Mouse (Mus musculus) small intestine, adult 2 months (tissue): ENCODE results near the gene Rexo1.

Source experiments
- CTCF ChIP-seq: fragments of 200-500 bp; IDR thresholded peaks from 2 replicates; pipeline ENCODE4 v1.5.1; 2012; ENCODE audit warnings: low read depth, mild to moderate bottlenecking, control low read depth, inconsistent platforms, low read length, moderate library complexity, mixed read lengths; ENCODE audit not compliant: insufficient replicate concordance, insufficient read length; ENCODE audit errors: extremely low read depth
- POLR2A ChIP-seq: fragments of 200-500 bp; IDR thresholded peaks from 2 replicates; pipeline ENCODE4 v1.6.1; 2012; ENCODE audit warnings: low read depth, mild to moderate bottlenecking, control low read depth, inconsistent platforms, low read length, moderate library complexity

DNA sequence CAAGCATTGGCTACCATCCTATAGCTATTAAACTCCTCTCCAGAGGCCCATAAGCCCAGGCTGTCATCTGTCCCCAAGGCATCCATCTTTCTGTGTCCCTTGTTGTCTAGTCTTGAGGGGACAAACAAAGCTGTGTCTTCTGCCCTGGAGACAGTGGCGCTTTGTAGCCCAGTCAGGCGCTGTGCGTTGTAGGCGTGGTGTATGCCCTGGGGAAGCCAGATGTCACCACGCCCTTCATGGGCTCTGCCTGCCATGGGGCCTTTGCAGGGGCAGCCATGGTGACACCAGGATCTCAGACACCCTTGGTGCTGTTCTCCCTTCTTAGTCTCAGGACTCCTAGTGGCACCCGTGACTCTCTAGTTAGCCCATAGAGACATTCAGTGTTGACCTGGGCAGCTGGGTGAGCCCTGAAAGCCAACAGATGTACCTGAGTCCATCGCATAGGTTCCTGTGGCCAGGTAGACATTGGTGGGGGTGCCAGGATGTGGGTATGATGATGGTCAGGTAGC lies 42.7 kb upstream of the Rexo1 start:
- no peak for TF ChIP-seq CTCF
- TF ChIP-seq POLR2A: no peak
